Mouse (Mus musculus) testis, adult 2 months (tissue): ENCODE data around the gene Ntn4.

ENCODE experiments used
- CTCF ChIP-seq: fragments of 200-500 bp; IDR thresholded peaks from 2 replicates; pipeline ENCODE4 v1.5.1; 2012; ENCODE audit warnings: low read depth, mild to moderate bottlenecking, inconsistent platforms, low read length, moderate library complexity; ENCODE audit not compliant: control insufficient read depth, insufficient read depth, insufficient replicate concordance
- POLR2A ChIP-seq: fragments of 200-500 bp; IDR thresholded peaks from 2 replicates; pipeline ENCODE4 v1.6.1; 2012; ENCODE audit warnings: low read depth, mild to moderate bottlenecking, inconsistent platforms, low read length, moderate library complexity; ENCODE audit not compliant: control insufficient read depth

- TF ChIP-seq CTCF (no peak), POLR2A (no peak)
These were observed 55.5 kb downstream of the Ntn4 start for GRCm38 (mm10) chr10:93696001-93696400.
